Mouse (Mus musculus): ENCODE measurements around the gene Gapdhs.
"Not testable (repeated sequence)": the region's sequence is repeated elsewhere in the genome, so short reads cannot be mapped to it uniquely, and the experiment has no call there.

Gene Gapdhs

DNA sequence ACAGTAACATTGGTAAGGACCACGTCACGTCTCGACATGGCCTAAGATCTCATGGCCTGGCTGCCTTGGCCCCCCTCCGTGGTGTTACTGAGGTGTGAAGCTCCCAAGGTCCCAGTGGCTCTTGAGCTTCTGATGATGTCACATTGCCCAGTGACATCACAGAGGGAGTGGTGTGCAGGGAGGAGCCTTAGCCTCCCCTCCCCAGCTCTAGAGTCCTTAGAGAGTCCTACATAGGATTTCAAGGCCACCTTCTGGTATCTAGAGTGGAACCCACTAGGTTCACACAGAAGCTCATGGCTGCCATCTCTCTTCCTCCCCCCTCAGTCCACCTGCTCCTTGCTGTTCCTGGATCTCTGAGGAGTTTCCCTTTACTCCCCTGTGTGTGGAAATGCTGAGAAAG, at the start of gene Gapdhs:
Gapdhs (minus strand) TSS at position 65 of the 400 bp plus-strand sequence.
- DNase-seq (ENCODE audit: low spot score in 2 of 2), result not testable (repeated sequence)

DNA sequence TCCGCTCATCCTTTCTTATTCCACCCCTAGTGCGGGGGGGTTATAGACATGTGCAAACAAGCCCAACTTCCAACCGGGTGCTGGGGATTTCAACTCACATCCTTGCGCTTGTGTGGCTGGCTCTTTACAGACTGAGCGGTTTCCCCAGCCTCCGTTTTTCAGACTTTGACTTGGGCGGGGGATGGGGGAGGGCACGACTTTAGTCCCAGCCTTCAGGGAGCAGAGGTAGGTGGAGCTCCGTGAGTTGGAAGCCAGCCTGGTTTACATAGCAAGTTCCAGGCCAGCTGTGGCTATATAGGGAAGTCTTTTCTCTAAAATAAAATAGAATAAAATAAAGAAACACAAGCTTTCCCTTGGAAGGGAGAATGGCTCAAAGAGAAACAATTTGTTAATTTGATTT, 48.4 kb upstream of the Gapdhs start:
- no peak for DNase-seq (ENCODE audit: low spot score in 2 of 2)

DNA sequence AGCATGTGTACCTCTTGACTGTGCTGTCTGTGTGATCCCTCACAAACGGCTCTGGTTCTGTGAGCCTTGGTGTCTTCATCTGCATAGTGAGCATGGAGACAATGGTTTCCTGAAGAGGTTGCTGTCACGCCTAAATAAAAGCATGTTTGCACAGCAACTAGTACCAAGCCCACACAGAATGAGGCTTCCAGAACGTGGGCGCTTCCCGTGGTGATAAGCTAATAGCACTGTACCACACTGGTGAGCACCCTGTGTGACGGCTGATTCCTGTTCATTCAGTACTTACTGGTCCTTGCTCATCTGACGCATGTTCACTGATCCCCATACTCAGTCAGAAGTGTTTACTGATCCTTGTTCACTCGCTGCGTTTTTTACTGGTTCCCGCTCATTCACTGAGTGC, 46.7 kb upstream of the Gapdhs start:
- no peak for DNase-seq (ENCODE audit: low spot score in 2 of 2)

DNA sequence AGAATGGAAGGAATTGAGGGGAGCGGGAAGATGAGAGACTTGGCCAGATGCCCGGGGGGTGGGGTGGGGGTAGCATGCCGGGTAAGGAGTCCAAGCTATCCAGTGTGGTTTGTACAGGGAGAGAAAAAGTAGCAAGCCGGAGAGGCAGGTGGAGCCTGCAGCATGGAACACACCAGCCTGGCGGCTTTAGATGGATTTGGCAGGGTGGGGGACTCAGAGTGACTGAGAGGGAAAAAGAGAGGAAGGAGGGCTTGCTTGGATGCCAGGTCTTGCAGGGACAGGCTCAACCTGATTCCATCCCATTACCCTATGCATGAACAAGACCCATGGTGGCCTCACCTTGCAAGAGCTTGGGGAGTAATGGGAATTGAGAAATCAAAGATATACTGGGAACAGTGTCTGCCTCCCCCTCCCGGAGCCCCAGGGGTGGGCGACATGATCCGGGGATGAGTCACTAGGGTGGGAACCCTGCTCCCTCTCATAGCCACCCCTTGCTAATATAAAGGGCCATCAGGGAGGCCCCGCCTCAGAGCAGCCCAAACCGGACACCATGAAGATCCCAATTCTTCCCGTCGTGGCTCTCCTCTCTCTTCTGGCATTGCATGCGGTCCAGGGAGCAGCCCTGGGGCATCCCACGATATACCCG, 44.0 kb upstream of the Gapdhs start, which contains the start of gene Krtdap:
Krtdap (plus strand) TSS at position 520 of the 646 bp plus-strand sequence.
- no peak for DNase-seq (ENCODE audit: low spot score in 2 of 2)

DNA sequence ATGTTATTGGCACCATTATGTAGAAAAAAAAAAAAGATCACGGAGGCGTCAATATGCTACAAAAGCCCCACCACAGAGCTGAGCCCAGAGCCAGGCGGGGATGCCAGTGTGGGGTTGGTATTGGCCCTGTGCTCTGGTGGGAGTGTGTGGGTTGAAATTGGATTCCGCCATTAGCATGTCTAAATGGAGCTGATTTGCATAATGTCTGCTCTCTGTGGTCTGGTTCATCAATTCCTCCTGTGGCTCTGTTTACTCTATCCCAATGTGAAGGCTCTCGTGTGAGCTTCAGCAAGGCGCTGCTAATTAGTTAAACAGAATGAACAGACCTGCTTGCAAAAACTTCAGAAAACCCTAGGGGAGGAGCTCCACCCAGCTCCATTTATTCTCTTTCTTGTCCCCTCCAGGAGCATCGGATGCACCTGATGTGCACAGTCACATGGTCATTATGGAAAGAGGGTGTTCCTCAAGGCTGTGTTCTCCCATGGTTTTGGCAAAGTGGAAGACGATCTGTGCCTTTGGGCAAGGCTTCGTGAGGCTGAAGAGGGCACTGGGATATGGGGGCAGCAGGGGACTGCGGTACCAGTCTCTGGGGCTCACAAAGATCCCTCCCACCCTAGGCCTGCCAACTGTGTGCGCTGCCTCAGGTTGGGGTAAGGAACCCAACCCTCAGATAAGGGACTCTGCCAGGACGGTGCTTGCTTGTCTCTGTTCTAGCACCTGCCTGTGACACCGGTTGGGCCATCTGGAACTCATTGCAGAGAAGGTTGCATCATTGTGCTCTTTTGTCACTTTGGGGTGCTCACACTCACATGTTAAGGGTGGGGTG, 42.5 kb upstream of the Gapdhs start:
- no peak for DNase-seq (ENCODE audit: low spot score in 2 of 2)

DNA sequence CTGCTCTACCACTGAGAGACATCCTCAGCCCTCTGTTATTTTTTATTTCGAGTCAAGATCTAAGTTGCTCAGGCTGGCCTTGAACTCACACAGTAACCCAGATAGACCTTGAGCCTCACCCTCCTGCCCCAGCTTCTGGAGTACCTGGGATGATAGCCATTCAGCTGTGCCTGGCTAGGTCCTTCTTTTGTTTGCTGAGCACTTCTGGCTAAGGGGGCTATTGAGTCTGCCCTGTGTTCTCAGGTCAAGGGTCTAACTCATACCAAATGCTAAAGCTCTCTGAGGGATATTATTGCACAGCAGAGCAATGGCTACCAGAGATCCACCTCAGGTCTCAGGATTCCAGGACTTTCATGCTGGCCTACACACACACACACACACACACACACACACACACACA, 41.7 kb upstream of the Gapdhs start:
- DNase-seq (ENCODE audit: low spot score in 2 of 2), result no peak

DNA sequence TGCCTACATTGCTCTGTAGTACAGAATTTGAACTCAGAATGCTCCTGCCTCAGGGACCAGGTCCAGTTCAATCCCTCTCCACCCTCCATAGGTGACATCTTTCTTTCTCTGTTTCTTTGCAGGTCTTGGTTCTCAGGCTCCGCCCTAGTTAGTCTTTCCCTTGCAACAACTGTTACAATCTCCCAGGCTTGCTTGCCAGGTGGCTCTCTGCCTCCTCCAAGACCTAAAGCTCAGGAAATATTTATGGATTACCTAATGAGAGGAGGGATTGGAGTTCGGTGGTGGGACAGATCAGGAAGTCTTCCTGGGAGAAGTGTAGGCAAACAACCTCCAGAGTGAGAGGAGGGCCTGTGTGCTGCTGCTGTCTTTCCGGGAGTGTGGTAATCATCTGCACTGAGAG, 39.2 kb upstream of the Gapdhs start:
- no peak for DNase-seq (ENCODE audit: low spot score in 2 of 2)

DNA sequence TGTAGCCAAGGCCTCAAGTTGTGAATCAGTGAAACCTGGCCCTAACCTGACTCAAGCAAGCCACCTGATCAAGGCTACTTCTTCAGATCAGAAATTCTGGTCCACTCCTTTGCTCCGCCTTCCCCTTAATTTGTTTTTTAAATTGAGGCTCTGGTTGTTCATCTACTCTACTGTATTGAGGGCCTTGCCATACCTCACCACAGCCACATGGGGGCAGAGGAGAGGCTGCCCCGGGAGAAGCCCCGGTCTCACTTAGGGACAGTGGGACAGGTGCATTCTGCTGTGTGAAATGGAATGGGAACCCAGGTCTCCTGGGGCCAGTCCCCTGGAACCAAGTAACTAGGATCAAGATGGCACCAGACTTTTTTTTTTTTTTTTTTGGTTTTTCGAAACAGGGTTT, 38.3 kb upstream of the Gapdhs start:
- no peak for DNase-seq (ENCODE audit: low spot score in 2 of 2)

DNA sequence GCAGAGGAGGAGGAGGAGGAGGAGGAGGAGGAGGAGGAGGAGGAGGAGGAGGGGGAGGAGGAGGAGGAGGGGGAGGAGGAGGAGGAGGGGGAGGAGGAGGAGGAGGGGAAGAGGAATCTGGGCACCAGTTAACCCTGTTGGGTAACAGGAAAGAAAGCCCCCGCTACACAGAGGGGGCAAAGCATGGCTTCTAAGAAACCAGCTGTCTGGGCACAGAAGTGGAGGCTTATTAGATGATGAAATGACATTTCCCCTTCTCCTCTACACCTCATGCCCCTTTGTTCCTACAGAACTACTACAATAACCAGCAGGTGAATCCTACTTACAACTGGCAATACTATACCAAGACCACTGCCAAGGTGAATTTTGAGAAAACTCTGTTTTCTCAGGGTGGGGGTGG, 34.4 kb upstream of the Gapdhs start:
- DNase-seq (ENCODE audit: low spot score in 2 of 2), result no peak

DNA sequence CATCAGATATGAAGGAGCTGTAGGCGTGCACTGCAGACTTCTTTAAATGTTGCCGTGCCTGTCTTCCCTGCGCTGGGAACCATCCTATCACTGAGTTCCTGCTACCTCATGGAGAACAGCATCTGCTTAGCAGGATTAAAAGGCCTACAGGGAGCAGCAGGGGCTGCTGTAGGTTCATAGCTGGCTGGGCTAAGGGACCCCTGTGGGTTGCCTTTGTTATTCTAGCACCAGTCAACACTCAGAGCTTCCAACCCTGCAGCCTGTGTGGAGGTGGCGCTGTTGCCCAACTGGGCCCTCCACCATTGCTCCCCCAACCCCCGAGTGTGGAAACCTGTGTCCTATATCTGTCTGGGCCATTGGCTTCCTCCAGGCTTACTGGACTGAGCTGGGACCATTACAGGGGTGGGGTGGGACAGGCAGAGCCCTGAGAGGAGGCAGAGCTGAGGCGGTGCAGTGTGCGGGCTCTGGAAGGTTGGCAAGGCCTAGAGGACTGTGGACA, 33.6 kb upstream of the Gapdhs start:
- DNase-seq (ENCODE audit: low spot score in 2 of 2), result no peak

DNA sequence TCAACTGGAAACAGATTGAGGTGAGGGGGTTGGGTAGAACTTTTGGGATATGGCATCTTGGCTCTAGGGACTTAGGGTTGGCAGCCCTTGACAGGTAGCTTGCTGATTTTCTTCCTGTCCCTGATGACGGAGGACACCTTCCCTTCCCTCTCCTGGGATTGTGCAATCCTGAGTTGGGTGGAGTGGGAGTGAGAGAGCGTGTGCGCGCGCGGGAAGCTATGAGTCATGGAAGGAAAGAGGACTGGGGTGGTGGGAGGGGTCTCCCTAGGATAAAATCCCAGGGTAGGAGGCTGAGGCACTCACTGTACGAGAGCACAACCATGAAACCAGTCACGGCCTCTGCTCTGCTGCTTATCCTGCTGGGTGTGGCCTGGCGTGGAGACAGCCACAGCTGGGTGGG, 32.6 kb upstream of the Gapdhs start:
- DNase-seq (ENCODE audit: low spot score in 2 of 2), result peak in 1 of 2 experiments; percentile 39

DNA sequence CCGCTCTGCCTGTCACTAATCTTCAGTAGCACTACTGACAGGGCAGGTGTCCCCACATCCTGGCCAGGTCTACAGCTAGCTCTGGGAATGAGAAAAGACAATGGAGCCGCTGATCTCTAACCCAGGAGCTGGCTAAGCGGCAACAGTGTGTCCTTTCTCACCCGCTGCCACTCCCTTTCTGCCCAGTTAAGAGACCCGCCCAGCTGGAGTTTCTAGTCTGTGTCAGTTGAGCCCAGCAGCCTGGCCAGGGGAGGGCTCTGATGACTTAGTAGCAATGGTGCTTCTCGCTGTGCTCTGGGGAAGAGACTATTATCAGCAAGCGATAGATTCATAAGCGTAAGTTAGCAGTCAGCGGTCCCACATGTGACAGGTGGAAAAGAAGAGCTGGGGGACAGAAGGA, 25.8 kb upstream of the Gapdhs start:
- DNase-seq (ENCODE audit: low spot score in 2 of 2), result peak in 1 of 2 experiments; percentile 29

DNA sequence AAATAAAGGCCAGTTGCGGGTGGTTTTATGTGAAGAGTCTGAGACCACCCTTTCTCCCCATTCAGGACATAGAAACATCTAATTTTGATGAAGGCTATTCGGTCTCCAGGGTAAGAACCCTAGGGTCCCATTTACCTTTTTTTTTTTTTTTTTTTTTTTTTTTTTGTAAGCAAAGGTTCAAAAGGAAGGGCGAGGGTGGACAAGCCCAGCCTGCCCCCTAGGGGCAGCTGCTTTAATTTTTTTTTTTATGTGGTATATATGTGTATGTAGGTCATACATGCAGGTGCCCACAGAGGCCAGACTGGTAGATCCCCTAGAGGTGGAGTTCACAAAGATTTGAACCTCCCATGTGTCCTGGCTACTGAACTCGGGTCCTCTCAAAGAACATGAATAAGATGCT, 22.9 kb upstream of the Gapdhs start:
- no peak for DNase-seq (ENCODE audit: low spot score in 2 of 2)

DNA sequence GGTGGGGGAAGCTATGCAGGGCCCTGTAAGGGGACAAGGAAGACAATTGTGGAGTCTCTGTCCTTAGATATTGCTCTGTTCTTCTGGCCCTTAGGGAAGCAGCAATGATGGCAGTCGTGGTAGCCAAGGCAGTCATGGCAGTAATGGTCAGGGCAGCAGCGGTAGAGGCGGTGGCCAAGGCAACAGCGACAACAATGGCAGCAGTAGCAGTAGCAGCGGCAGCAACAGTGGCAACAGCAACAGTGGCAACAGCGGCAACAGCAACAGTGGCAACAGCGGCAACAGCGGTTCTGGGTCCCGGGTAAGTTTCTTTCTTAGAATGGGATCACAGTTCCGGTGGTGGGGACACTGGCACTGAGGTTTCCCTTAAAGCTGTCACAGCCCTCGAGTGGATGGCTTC, 21.7 kb upstream of the Gapdhs start:
- DNase-seq (ENCODE audit: low spot score in 2 of 2), result no peak

DNA sequence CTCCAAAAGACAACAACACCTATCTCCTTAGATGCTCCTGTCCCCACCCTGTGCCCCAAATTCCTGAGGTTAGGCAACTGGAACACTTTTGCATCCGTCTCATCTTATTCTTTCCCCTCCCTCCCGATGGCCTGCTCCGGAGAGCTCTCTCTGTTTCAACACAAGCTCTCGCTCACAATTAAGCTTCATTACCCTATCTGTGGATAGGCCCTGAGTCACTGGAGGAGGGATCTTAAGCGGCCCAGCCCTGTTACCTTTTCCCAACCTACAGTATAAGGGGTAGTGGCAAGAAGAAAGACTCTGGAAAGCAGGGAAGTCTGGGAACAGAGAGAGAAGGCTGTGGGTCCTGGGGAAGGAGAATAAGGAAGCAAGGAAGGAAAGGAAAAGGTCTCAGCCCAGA, 20.0 kb upstream of the Gapdhs start, which contains the start of gene Dmkn:
Dmkn (plus strand) TSS at position 301 of the 400 bp plus-strand sequence.
- DNase-seq (ENCODE audit: low spot score in 2 of 2), result no peak

DNA sequence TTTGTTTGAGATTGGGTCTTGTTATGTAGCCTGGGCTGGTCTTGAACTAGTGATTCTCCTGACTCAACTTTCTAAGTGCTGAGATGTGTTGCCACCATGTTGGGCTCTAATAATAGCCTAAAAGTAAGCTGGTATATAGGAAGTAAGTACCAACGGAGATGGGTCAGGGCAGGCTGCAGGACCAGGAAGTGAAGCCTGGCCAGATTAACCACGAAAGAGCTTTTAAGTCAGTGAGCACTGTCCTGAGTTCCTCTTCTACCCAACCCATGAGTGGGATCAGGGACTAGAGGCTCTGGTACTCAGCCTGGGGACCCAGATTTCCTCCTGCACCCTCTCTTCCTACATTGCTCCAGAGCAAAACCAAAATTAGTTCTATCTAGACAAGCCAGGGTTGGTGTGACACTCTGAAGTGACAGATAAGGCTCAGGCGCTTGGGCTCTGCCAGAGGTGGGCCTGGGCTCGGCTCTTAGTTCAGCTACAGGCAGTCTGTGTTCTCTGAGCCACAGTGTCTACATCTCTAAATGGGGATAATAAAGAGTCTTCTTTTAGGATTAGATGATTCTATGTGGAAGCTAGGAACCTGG, 18.4 kb upstream of the Gapdhs start:
- DNase-seq (ENCODE audit: low spot score in 2 of 2), result no peak

DNA sequence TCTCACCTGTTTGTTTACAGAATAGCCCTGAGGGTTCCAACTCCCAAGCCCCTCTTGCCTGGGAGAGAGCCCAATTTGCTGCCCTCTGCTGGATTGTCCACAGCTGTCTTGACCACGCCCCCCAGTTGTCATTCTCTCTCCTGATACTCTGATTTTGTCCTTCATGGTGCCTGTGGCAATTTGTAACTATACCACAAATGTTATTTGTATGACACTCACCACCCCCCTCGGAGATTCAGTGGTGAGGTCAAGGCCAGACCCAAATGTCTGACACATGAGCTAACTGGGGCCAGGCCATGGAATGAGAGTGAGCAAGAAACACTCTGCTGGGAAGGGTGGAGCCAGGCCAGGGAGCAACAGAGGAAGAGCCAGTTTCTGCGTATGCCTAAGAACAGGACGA, 15.4 kb upstream of the Gapdhs start:
- no peak for DNase-seq (ENCODE audit: low spot score in 2 of 2)

DNA sequence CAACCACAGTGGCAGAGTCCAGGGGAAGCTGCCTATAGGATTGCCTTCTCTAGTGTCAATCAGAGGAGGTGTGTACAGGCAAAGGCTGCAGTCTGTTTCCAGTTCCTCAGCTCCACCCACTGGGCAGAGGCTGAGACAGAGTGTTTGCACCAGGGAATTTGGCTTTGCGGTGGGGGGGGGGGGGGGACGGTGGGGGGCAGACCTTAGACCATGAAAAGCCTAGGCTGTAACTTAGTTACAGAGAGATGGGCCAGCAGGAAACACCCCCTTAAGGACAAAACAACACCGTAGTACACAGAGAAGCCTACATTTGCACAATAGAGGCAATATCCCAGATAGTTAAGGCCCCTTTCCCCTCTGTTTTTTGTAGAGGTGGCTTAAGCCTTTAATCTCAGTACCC, 13.5 kb upstream of the Gapdhs start:
- DNase-seq (ENCODE audit: low spot score in 2 of 2), result no peak

DNA sequence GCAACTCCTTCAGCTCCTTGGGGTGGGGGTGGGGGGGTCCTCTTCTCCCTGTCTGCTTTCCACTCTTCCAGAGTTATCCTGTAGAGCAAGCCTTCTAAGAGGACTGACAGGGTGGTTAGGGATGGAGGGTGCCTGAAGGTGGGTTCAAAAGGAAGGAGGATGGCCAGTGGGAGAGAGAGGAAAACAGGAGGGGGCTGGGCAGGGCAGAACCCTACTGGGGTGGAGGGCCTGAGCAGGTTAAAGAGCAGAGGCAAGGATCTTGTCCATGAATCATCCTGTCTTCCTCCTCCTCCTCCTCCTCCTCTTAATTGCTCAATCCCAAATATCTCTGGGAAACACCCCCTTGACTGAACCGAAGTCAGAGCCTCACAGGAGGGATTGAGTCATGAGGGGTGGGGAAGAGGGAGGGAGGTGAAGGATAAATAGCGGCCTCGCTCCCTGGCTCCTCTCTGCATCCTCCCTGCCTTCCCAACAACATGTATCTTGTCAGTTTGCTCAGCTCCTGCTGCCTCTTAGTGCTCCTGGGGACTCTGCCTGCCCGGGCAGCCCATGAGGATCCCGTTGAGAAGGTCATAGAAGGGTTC, 7.7 kb upstream of the Gapdhs start, which contains the start of gene Sbsn:
Sbsn (plus strand) TSS at position 386 of the 584 bp plus-strand sequence.
- no peak for DNase-seq (ENCODE audit: low spot score in 2 of 2)

DNA sequence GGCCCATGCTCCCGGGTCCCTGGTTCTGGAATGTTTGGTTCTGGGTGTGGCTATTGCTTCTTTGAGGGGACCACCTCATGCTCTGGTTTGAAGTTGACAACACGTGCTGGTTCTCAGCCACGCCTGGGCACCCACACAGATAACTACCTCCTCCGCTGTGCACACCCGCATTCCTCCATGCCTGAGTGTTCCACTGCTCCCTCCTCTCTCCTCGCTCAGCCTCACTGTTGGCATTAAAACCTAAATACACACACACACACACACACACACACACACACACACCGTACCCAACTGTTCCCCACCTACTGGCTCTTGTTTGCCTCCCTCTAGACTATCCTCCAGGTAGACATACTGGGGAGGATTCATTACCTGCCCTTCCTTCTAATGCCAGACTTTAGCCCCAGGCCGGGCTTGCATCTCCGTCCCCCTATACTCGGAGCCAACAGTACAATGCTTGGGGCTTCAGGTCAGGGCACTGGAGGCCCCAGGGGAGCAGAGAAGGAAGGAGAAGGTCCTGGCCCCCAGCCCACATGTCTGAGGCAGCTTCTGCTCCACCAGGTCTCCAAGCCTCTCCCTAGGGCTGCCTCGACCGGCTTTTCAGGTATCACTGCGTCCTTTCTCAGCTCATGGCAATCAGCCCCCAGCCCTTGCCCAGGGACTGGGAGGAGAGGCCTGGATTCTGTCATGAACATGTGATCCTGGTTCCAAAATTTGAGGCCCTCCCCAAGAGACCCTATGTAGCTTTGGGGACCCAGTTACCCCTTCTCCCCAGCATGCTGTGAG, 6.5 kb upstream of the Gapdhs start:
- peak in 1 of 2 experiments; percentile 35 for DNase-seq (ENCODE audit: low spot score in 2 of 2)

DNA sequence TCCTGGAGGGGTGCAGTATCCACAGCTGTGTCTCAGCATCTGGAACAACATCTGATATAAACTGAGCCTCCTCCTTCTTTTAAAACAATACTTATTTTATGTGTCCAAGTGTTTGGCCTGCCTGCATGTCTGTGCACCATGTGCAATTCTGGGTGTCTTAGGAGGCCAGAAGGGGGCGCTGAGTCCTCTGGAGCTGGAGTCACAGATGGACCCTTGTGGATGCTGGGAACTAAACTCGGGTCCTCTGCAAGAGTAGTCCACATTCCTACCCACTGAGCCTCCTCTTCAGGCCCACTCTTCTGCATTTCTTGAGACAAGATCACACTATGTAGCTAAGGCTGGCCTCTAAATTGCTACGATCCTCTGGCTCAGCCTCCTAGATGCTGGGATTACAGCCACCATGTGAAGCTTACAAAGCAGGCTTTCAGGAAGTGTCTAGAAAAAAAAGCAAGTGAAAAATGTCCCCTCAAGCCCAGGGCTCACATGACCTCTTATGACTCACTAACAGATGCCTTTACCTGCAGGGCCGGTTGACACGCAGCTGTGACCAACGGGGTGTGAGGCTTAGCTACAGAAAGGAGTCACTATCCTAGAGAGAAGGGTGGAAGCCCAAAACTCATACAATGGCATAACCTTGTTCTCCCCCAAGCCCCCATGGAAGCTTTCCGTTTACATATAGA, 4.2 kb upstream of the Gapdhs start:
- peak in 1 of 2 experiments; percentile 29 for DNase-seq (ENCODE audit: low spot score in 2 of 2)

Measured in urinary bladder, adult 18-20 months (tissue).